Mouse (Mus musculus): ENCODE results near the gene Ccser1. TPM values are rescaled to one million over a fixed set of nuclear protein-coding genes. Genes with fewer than 3 reads are reported as not detected.

Gene Ccser1
- polyA plus RNA-seq, 1 experiment from 2014 or later = 10.3 TPM

DNA sequence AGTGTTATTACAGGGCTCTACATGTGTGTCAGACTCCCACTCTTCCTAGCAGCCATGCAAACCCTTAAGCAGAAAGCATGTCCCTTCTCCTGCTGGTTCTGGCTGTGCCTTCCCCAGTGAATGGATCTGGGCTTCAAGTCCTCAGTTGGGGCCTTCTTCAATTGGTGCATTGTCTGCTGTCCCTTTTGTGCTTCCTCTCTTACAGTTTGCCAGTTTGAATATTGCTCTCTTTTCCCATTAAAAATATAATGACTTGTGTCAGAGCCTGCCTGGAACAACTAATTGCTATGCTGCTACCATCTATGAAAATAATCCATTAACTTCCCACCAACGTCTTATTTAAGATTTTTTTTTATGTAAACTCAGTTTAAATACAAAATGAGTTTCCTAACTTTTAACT is 566.2 kb downstream of the Ccser1 start:
- WGBS = 79% methylated on average over 1 of the region's 1 CpGs
- no peak overlapping the region for H3K4me3 ChIP-seq
- H3K9me3 ChIP-seq (replicated peaks) = no peaks in the 10 kb centered on the region
- H3K4me1 ChIP-seq = no peaks in the 10 kb centered on the region
- no peaks in the 10 kb centered on the region for H3K27me3 ChIP-seq (ENCODE audit: low read depth, poor library complexity, severe bottlenecking)
- H3K36me3 ChIP-seq = no peaks in the 10 kb centered on the region
- H3K27ac ChIP-seq = no peak overlapping the region
- no peak for DNase-seq (ENCODE audit: low spot score)

DNA sequence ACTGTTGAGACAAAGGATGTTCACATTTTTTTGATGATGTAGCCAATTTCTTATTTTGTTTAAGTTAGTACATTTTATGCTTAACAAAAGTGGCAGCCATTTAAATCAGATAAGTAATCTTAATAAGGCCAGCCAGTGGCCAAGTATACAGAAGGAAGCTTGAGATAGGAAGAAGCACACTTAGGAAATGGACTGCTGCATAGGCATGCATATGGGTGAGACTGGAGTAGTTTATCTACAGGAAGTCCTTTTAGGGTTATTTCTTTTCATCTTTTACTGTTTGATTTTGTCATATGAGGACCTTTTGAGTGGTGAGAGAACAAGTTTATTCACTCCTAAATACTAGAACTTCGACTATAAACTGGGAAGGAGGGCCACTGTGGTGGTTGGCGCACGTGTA is 582.0 kb downstream of the Ccser1 start:
- no peaks in the 10 kb centered on the region for H3K9me3 ChIP-seq (replicated peaks)
- no peak overlapping the region for H3K27ac ChIP-seq
- DNase-seq (ENCODE audit: low spot score) = no peak
- H3K27me3 ChIP-seq (ENCODE audit: low read depth, poor library complexity, severe bottlenecking) = no peaks in the 10 kb centered on the region
- 91% methylated on average over 3 of the region's 3 CpGs for WGBS
- H3K4me3 ChIP-seq = no peak overlapping the region
- H3K36me3 ChIP-seq = no peaks in the 10 kb centered on the region
- H3K4me1 ChIP-seq = peaks cover 3% of the 10 kb centered on the region; the same call in 1 of the 2 replicates

DNA sequence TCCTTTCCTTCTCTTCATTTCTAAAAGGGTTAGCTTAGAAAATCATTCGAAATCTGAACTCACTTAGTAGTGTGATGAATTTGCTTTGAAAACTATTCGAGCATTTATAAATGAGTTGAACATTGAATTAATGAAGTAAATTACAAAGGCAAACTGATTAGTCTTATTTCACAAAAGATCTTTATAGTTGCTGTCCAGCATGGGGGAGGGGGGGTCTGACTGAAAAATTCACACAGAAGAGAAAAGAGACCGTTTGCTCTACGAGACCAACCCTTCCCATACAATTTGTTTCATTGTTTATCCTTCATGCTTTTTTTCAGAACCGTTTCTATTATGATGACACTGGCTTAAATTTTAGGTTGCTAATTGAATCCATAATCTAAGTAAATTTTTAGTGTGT is 583.3 kb downstream of the Ccser1 start:
- Histone ChIP-seq H3K27me3 (ENCODE audit: low read depth, poor library complexity, severe bottlenecking) (no peaks in the 10 kb centered on the region), H3K27ac (no peak overlapping the region), H3K4me1 (peaks cover 3% of the 10 kb centered on the region; the same call in 1 of the 2 replicates), H3K36me3 (no peaks in the 10 kb centered on the region), H3K4me3 (no peak overlapping the region), H3K9me3 (replicated peaks) (no peaks in the 10 kb centered on the region)
- WGBS = 87% methylated on average over 5 of the region's 5 CpGs
- DNase-seq (ENCODE audit: low spot score) = no peak

- Histone ChIP-seq H3K4me3 (no peak overlapping the region), H3K27ac (no peak overlapping the region), H3K36me3 (no peaks in the 10 kb centered on the region), H3K27me3 (ENCODE audit: low read depth, poor library complexity, severe bottlenecking) (no peaks in the 10 kb centered on the region), H3K4me1 (peaks cover 3% of the 10 kb centered on the region; the same call in 1 of the 2 replicates), H3K9me3 (replicated peaks) (no peaks in the 10 kb centered on the region)
- WGBS = 71% methylated on average over 2 of the region's 2 CpGs
- no peak for DNase-seq (ENCODE audit: low spot score)
These were observed 585.7 kb downstream of the Ccser1 start for GRCm38 (mm10) chr6:61765801-61766200.

- Histone ChIP-seq H3K4me1 (peaks cover 3% of the 10 kb centered on the region; the same call in 1 of the 2 replicates), H3K4me3 (no peak overlapping the region), H3K9me3 (replicated peaks) (no peaks in the 10 kb centered on the region), H3K27me3 (ENCODE audit: low read depth, poor library complexity, severe bottlenecking) (no peaks in the 10 kb centered on the region), H3K36me3 (no peaks in the 10 kb centered on the region), H3K27ac (no peak overlapping the region)
- 85% methylated on average over 8 of the region's 8 CpGs for WGBS
- DNase-seq (ENCODE audit: low spot score) = no peak
These were observed 587.0 kb downstream of the Ccser1 start for GRCm38 (mm10) chr6:61767151-61767550.

DNA sequence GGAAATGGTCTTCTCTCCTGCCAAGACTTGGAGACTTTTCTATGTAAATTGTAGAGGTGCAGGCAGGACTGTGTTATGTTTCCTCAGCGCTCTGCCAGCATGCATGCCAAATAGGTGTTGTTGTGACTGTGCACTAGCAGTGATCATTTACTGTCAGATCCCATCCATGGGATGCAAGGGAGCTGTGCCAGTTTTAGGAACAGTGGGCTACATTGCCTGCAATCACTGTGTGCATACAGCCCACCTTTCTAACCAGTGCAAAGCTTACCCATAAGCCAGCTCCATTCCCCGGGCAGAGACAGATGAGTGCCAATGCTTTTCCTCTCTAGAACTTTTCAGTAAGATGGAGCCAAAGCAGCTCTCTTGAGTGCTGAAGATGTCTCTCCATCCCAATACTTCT is 606.6 kb downstream of the Ccser1 start:
- WGBS = 90% methylated on average over 2 of the region's 2 CpGs
- Histone ChIP-seq H3K27me3 (ENCODE audit: low read depth, poor library complexity, severe bottlenecking) (no peaks in the 10 kb centered on the region), H3K4me3 (no peak overlapping the region), H3K36me3 (no peaks in the 10 kb centered on the region), H3K4me1 (no peaks in the 10 kb centered on the region), H3K27ac (no peak overlapping the region), H3K9me3 (replicated peaks) (no peaks in the 10 kb centered on the region)
- DNase-seq (ENCODE audit: low spot score) = no peak

DNA sequence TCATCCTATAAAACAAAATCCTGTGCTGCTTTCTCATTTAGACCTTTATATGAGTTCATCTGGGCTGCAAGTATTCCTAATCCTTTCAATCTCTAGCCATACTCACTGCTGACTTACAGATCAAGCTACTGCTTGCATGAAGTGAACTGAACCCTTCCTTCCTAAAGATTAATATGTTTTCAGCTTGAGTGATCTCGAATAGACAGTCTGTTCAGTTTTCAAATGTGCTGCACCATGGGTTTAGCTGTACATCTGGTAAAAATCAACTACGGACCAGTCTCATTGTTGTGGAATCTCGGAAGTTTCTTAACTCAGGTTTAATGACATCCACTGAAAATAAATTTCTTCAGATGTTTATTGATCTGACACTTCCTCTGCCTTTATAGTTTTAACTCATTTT is 620.8 kb downstream of the Ccser1 start:
- no peak overlapping the region for H3K27ac ChIP-seq
- no peaks in the 10 kb centered on the region for H3K4me1 ChIP-seq
- H3K36me3 ChIP-seq = no peaks in the 10 kb centered on the region
- DNase-seq (ENCODE audit: low spot score) = no peak
- H3K9me3 ChIP-seq (replicated peaks) = no peaks in the 10 kb centered on the region
- H3K27me3 ChIP-seq (ENCODE audit: low read depth, poor library complexity, severe bottlenecking) = no peaks in the 10 kb centered on the region
- 59% methylated on average over 3 of the region's 3 CpGs for WGBS
- no peak overlapping the region for H3K4me3 ChIP-seq

- DNase-seq (ENCODE audit: low spot score) = no peak
- 83% methylated on average over 1 of the region's 1 CpGs for WGBS
These were observed 625.4 kb downstream of the Ccser1 start for GRCm38 (mm10) chr6:61805481-61805880.

DNA sequence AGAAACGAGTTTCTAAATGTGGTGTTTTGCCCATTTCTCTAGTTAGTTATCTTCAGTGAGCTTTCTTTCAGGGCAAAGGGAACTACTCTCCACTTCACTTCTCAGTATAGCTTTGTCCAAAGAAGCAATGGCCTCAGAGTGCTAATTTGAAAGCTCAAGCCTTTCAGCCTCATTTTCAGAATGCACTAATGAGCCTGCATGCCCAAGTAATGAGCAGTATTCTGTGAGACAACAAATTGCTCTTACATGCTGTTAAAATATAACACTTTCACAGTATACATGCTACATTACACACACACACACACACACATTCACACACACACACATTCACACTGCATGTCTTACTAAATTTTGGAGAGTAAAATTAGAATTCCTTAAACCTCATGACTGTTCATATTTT is 637.6 kb downstream of the Ccser1 start:
- 81% methylated on average over 1 of the region's 1 CpGs for WGBS
- H3K27ac ChIP-seq = no peak overlapping the region
- H3K9me3 ChIP-seq (replicated peaks) = no peaks in the 10 kb centered on the region
- H3K27me3 ChIP-seq (ENCODE audit: low read depth, poor library complexity, severe bottlenecking) = no peaks in the 10 kb centered on the region
- no peak overlapping the region for H3K4me3 ChIP-seq
- H3K4me1 ChIP-seq = no peaks in the 10 kb centered on the region
- no peaks in the 10 kb centered on the region for H3K36me3 ChIP-seq
- DNase-seq (ENCODE audit: low spot score) = no peak

More at GRCm38 (mm10) chr6:61805481-61805880, 625.4 kb downstream of the Ccser1 start:
- H3K27ac ChIP-seq = no peak overlapping the region
- no peaks in the 10 kb centered on the region for H3K27me3 ChIP-seq (ENCODE audit: low read depth, poor library complexity, severe bottlenecking)
- H3K4me1 ChIP-seq = no peaks in the 10 kb centered on the region
- H3K9me3 ChIP-seq (replicated peaks) = no peaks in the 10 kb centered on the region
- no peaks in the 10 kb centered on the region for H3K36me3 ChIP-seq
- H3K4me3 ChIP-seq = no peak overlapping the region

GRCm38 (mm10) chr6:61876302-61876701 is 696.2 kb downstream of the Ccser1 start:
- Histone ChIP-seq H3K9me3 (replicated peaks) (no peaks in the 10 kb centered on the region), H3K27me3 (ENCODE audit: low read depth, poor library complexity, severe bottlenecking) (no peaks in the 10 kb centered on the region), H3K4me3 (no peak overlapping the region), H3K27ac (no peak overlapping the region), H3K4me1 (no peaks in the 10 kb centered on the region), H3K36me3 (no peaks in the 10 kb centered on the region)
- no peak for DNase-seq (ENCODE audit: low spot score)
- 98% methylated on average over 1 of the region's 1 CpGs for WGBS

GRCm38 (mm10) chr6:61898238-61898637 is 718.1 kb downstream of the Ccser1 start:
- Histone ChIP-seq H3K27ac (no peak overlapping the region), H3K4me1 (no peaks in the 10 kb centered on the region), H3K36me3 (no peaks in the 10 kb centered on the region), H3K9me3 (replicated peaks) (no peaks in the 10 kb centered on the region), H3K4me3 (no peak overlapping the region), H3K27me3 (ENCODE audit: low read depth, poor library complexity, severe bottlenecking) (no peaks in the 10 kb centered on the region)
- 88% methylated on average over 4 of the region's 4 CpGs for whole genome bisulfite sequencing
- DNase-seq (ENCODE audit: low spot score) = no peak

GRCm38 (mm10) chr6:61902715-61903114 is 722.6 kb downstream of the Ccser1 start:
- H3K9me3 ChIP-seq (replicated peaks) = no peaks in the 10 kb centered on the region
- no peaks in the 10 kb centered on the region for H3K36me3 ChIP-seq
- H3K4me1 ChIP-seq = no peaks in the 10 kb centered on the region
- H3K27me3 ChIP-seq (ENCODE audit: low read depth, poor library complexity, severe bottlenecking) = no peaks in the 10 kb centered on the region
- 34% methylated on average over 1 of the region's 1 CpGs for WGBS
- no peak overlapping the region for H3K27ac ChIP-seq
- DNase-seq (ENCODE audit: low spot score) = no peak
- no peak overlapping the region for H3K4me3 ChIP-seq

GRCm38 (mm10) chr6:61912896-61913295 is 732.8 kb downstream of the Ccser1 start:
- Histone ChIP-seq H3K4me1 (no peaks in the 10 kb centered on the region), H3K4me3 (no peak overlapping the region), H3K9me3 (replicated peaks) (no peaks in the 10 kb centered on the region), H3K27ac (no peak overlapping the region), H3K36me3 (no peaks in the 10 kb centered on the region), H3K27me3 (ENCODE audit: low read depth, poor library complexity, severe bottlenecking) (no peaks in the 10 kb centered on the region)
- WGBS = 91% methylated on average over 3 of the region's 3 CpGs
- DNase-seq (ENCODE audit: low spot score) = no peak

- 92% methylated on average over 1 of the region's 1 CpGs for WGBS
- Histone ChIP-seq H3K27me3 (ENCODE audit: low read depth, poor library complexity, severe bottlenecking) (no peaks in the 10 kb centered on the region), H3K4me1 (no peaks in the 10 kb centered on the region), H3K27ac (no peak overlapping the region), H3K9me3 (replicated peaks) (no peaks in the 10 kb centered on the region), H3K36me3 (no peaks in the 10 kb centered on the region), H3K4me3 (no peak overlapping the region)
- DNase-seq (ENCODE audit: low spot score) = no peak
These were observed 751.5 kb downstream of the Ccser1 start for GRCm38 (mm10) chr6:61931622-61932021.

All from limb, embryonic 10.5 days (tissue).